Mouse (Mus musculus): ENCODE measurements around the gene Wdr78.

GRCm38 (mm10) chr4:103146339-103146738, 32.0 kb upstream of the Wdr78 start:
- TF ChIP-seq POLR2A (IDR thresholded peaks at IDR 0.05; ENCODE audit: low read depth, low read length) (no peak), CTCF (conservative IDR thresholded peaks at IDR 0.05; ENCODE audit: insufficient read depth, insufficient read length, low read depth, low read length) (peak; percentile 87)

Data from kidney, adult 2 months (tissue).